Mouse (Mus musculus): ENCODE measurements around the gene Efl1. TPM values are rescaled to one million over a fixed set of nuclear protein-coding genes. Genes with fewer than 3 reads are reported as not detected.
A peak's percentile ranks its signal among the peaks of the same experiment; 100 is the strongest.

Gene Efl1
- polyA plus RNA-seq, 2 experiments, result 10.2 to 27.6 TPM

DNA sequence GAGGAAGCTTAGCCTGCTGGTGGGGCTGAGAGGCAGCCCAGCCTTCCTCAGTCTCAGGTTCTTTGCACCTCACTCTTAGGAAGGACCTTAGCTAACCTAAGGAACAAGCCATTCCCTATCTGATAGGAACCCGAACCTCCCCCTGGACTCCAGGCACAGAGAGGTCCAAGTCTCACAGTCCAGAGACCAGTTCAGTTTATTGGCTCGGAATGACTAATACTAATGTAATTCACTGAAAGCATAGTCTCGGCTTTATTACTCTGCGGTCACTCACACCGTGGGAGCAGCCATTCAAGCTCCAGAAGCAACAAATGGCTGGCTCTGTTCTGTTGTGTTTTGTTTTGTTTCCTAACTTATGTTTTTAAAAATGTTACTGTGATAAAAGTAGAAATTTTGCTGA, 84.7 kb downstream of the Efl1 start:
- H3K36me3 ChIP-seq (ENCODE audit: control insufficient read depth, insufficient read depth, low read length), result no peaks in the 10 kb centered on the region
- ATAC-seq (ENCODE audit: low FRiP score, low read depth) (no peak), DNase-seq (ENCODE audit: low spot score) (no peak)
- H3K9ac ChIP-seq (ENCODE audit: low read depth, low read length, severe bottlenecking), result no peak overlapping the region
- H3K9me3 ChIP-seq (ENCODE audit: control insufficient read depth, low read length), result no peaks in the 10 kb centered on the region
- H3K27ac ChIP-seq (replicated peaks; ENCODE audit: low read depth, low read length), result no peak overlapping the region
- H3K4me3 ChIP-seq (replicated peaks; ENCODE audit: low read length), result no peak overlapping the region
- no peaks in the 10 kb centered on the region for H3K27me3 ChIP-seq (ENCODE audit: control insufficient read depth, insufficient read depth, low read length)
- 44% methylated on average over 5 of the region's 5 CpGs for WGBS
- TF ChIP-seq POLR2A (IDR thresholded peaks at IDR 0.05; ENCODE audit: borderline replicate concordance, extremely low read depth, insufficient read depth, insufficient read length), result no peak
- peaks cover 14% of the 10 kb centered on the region for H3K4me1 ChIP-seq (ENCODE audit: control insufficient read depth, insufficient read depth, low read length)
- no peak overlapping the region for H3K4me2 ChIP-seq (replicated peaks; ENCODE audit: low read depth, low read length, severe bottlenecking)

DNA sequence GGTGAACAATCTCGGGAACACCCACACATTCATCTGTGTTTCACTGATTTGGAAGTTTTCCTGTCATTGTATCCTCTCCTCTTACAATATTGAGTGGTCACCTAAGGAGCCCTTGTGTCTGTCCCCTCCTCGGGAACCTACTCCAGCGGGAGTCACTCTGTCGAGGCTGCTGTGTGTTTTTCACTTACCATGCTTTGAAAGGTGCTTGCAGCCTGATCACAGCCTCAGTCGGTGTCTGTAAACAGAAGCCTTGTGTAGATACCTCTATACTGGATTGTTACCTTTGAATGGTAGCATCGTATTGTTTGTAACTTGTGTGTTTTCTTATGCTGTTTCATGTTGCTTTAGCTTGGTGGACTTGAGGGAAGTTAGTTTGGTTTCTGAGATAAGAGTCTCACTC, 85.6 kb downstream of the Efl1 start:
- 75% methylated on average over 6 of the region's 6 CpGs for WGBS
- H3K4me2 ChIP-seq (replicated peaks; ENCODE audit: low read depth, low read length, severe bottlenecking), result no peak overlapping the region
- no peaks in the 10 kb centered on the region for H3K9me3 ChIP-seq (ENCODE audit: control insufficient read depth, low read length)
- DNase-seq (ENCODE audit: low spot score), result no peak
- no peaks in the 10 kb centered on the region for H3K27me3 ChIP-seq (ENCODE audit: control insufficient read depth, insufficient read depth, low read length)
- peaks cover 6% of the 10 kb centered on the region; the same call in 1 of the 2 replicates for H3K4me1 ChIP-seq (ENCODE audit: control insufficient read depth, insufficient read depth, low read length)
- no peak overlapping the region for H3K9ac ChIP-seq (ENCODE audit: low read depth, low read length, severe bottlenecking)
- no peaks in the 10 kb centered on the region for H3K36me3 ChIP-seq (ENCODE audit: control insufficient read depth, insufficient read depth, low read length)
- H3K4me3 ChIP-seq (replicated peaks; ENCODE audit: low read length), result no peak overlapping the region
- no peak overlapping the region for H3K27ac ChIP-seq (replicated peaks; ENCODE audit: low read depth, low read length)
- no peak for ATAC-seq (ENCODE audit: low FRiP score, low read depth)
- no peak for TF ChIP-seq POLR2A (IDR thresholded peaks at IDR 0.05; ENCODE audit: borderline replicate concordance, extremely low read depth, insufficient read depth, insufficient read length)

DNA sequence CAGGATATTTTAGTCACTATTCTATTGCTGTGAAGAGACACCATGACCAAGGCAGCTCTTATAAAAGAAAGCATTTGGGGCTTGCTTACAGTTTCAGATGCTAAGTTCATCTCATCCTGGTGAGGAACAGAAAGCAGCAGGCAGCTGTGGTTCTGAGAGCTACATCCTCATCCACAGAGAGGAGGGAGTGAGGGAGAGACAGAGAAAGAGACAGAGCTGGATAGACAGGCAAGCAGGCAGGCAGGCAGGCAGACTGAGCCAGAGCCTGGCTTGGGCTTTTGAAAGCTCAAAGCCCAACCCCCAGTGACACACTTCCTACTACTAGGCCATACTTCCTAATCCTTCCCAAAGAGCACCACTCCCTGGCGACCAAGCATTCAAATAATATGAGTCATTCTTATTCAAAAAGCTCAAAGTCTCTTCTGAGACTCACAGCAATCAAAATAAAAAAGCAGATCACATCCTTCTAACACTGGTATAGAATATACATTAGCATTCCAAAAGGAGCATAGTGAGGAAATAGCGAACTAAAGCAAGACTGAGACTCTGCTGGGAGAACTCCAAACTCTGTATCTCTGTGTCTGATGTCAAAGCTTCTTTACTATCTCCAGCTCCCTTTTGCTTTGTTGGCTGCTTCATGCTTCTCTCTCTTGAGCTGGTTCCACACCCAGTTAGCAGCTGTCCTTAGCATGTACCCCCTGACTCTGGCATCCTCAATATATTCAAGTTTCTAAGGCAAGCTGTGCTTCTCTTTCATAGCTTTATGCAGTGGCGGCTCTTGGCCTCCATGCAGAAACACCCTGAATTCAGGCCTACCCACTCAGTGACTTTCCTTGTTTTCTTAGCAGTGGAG, 86.6 kb downstream of the Efl1 start:
- peaks cover 6% of the 10 kb centered on the region; the same call in 1 of the 2 replicates for H3K4me1 ChIP-seq (ENCODE audit: control insufficient read depth, insufficient read depth, low read length)
- DNase-seq (ENCODE audit: low spot score) (no peak), ATAC-seq (ENCODE audit: low FRiP score, low read depth) (no peak)
- TF ChIP-seq POLR2A (IDR thresholded peaks at IDR 0.05; ENCODE audit: borderline replicate concordance, extremely low read depth, insufficient read depth, insufficient read length), result no peak
- H3K4me2 ChIP-seq (replicated peaks; ENCODE audit: low read depth, low read length, severe bottlenecking), result no peak overlapping the region
- H3K4me3 ChIP-seq (replicated peaks; ENCODE audit: low read length), result no peak overlapping the region
- H3K36me3 ChIP-seq (ENCODE audit: control insufficient read depth, insufficient read depth, low read length), result no peaks in the 10 kb centered on the region
- H3K27me3 ChIP-seq (ENCODE audit: control insufficient read depth, insufficient read depth, low read length), result no peaks in the 10 kb centered on the region
- 81% methylated on average over 3 of the region's 3 CpGs for WGBS
- H3K9ac ChIP-seq (ENCODE audit: low read depth, low read length, severe bottlenecking), result no peak overlapping the region
- no peak overlapping the region for H3K27ac ChIP-seq (replicated peaks; ENCODE audit: low read depth, low read length)
- no peaks in the 10 kb centered on the region for H3K9me3 ChIP-seq (ENCODE audit: control insufficient read depth, low read length)

DNA sequence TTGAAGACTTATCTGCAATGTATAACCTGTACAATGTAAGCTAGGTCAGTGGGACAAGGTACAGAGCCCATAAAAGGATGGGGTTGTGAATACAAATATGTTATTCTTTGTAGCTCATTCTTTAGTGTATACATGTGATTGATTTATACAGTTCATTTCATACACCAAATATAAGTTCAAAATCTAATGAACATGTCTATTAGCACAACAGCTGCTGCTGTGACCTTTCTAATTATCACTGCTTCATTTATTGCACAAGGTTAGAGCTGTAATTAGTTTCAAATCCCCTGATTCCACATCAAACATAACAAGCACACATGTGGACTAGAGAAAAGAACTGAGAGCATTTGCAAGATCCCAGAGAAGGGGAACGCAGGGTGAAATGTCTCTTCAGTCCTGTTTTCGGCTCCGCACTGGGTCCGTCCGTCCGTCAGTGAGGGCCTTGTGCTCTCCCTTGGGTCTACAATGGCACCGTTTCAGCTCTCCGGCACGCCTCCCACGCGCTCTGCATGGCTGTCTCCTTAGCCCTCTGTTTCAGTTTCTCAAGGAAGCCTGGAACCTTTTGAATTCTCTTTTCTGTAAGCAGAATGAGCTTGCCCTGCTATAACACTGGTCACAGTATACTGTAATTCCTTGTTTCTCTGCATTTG, 94.8 kb downstream of the Efl1 start:
- Histone ChIP-seq H3K9me3 (ENCODE audit: control insufficient read depth, low read length) (no peaks in the 10 kb centered on the region), H3K36me3 (ENCODE audit: control insufficient read depth, insufficient read depth, low read length) (no peaks in the 10 kb centered on the region; the same call in 1 of the 2 replicates), H3K9ac (ENCODE audit: low read depth, low read length, severe bottlenecking) (peak overlapping the region; percentile 34; the same call in 1 of the 2 replicates), H3K27ac (replicated peaks; ENCODE audit: low read depth, low read length) (peak overlapping the region; percentile 68), H3K4me1 (ENCODE audit: control insufficient read depth, insufficient read depth, low read length) (peaks cover 8% of the 10 kb centered on the region), H3K4me2 (replicated peaks; ENCODE audit: low read depth, low read length, severe bottlenecking) (no peak overlapping the region), H3K27me3 (ENCODE audit: control insufficient read depth, insufficient read depth, low read length) (no peaks in the 10 kb centered on the region), H3K4me3 (replicated peaks; ENCODE audit: low read length) (no peak overlapping the region)
- DNase-seq (ENCODE audit: low spot score), result no peak
- TF ChIP-seq POLR2A (IDR thresholded peaks at IDR 0.05; ENCODE audit: borderline replicate concordance, extremely low read depth, insufficient read depth, insufficient read length), result no peak
- 46% methylated on average over 11 of the region's 11 CpGs for WGBS
- 0 out of 2 replicates have a peak, but pooled peaks have one; percentile 34 for ATAC-seq (ENCODE audit: low FRiP score, low read depth)

DNA sequence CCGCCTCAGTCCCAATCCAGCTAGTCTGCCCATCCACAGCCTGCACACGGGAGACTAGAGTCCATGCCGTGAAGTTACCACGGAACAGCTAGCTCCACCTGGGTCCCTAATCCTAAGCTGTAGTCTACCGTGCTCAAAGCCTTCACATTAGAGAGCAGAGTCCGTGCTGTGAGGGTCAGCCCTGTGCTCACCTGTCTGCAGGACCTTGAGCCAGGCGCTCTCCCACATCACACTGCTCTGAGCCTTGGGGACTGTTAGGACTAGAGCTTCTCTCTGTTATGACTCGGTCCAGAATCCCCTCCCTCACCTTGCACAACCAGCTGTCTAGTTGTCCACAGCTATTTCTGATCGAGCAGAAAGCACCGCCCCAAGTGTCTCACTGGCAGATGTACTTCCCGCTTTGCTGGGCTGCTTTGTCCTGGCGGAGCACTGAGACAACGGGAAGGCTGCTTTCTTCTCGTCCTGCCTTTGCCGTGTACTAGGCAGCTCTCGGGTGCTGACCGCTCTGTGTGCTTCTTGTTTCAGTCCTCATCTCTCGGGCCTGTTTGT, 95.8 kb downstream of the Efl1 start:
- DNase-seq (ENCODE audit: low spot score) (no peak), ATAC-seq (ENCODE audit: low FRiP score, low read depth) (no peak; the same call in 1 of the 2 replicates)
- Histone ChIP-seq H3K9me3 (ENCODE audit: control insufficient read depth, low read length) (no peaks in the 10 kb centered on the region), H3K27ac (replicated peaks; ENCODE audit: low read depth, low read length) (no peak overlapping the region), H3K36me3 (ENCODE audit: control insufficient read depth, insufficient read depth, low read length) (no peaks in the 10 kb centered on the region; the same call in 1 of the 2 replicates), H3K27me3 (ENCODE audit: control insufficient read depth, insufficient read depth, low read length) (no peaks in the 10 kb centered on the region), H3K9ac (ENCODE audit: low read depth, low read length, severe bottlenecking) (no peak overlapping the region), H3K4me1 (ENCODE audit: control insufficient read depth, insufficient read depth, low read length) (peaks cover 8% of the 10 kb centered on the region), H3K4me3 (replicated peaks; ENCODE audit: low read length) (no peak overlapping the region), H3K4me2 (replicated peaks; ENCODE audit: low read depth, low read length, severe bottlenecking) (no peak overlapping the region)
- WGBS, result 80% methylated on average over 18 of the region's 18 CpGs
- no peak for TF ChIP-seq POLR2A (IDR thresholded peaks at IDR 0.05; ENCODE audit: borderline replicate concordance, extremely low read depth, insufficient read depth, insufficient read length)

All from limb, embryonic 14.5 days (tissue).